Mouse (Mus musculus): ENCODE measurements around the gene Efnb2. TPM values are rescaled to one million over a fixed set of nuclear protein-coding genes. Genes with fewer than 3 reads are reported as not detected.
A peak's percentile ranks its signal among the peaks of the same experiment; 100 is the strongest.

The Efnb2 gene
- polyA plus RNA-seq, 1 experiment from 2014 or later = 30.8 TPM

- no peaks in the 10 kb centered on the region for H3K27me3 ChIP-seq
- CTCF ChIA-PET = interaction anchor here (1.2 to 1.9 kb wide), 4 partner anchors 12 to 369 kb away, joined by 3 to 7 read pairs (median 3); no protein-coding TSS in a partner anchor
- POLR2A ChIA-PET = no interaction called here
- in situ Hi-C loops (cut with MboI; ENCODE audit: low pct_unique_long_range_greater_than_20kb) = no loop called here
- TF ChIP-seq CTCF (IDR thresholded peaks at IDR 0.05) = peak; percentile 6
- peak; percentile 72 for ATAC-seq
- DNase-seq (ENCODE audit: low read depth, low spot score) = no peak
Observed at GRCm38 (mm10) chr8:8644160-8644915, 16.7 kb downstream of the Efnb2 start.

- no peaks in the 10 kb centered on the region for H3K27me3 ChIP-seq
- DNase-seq (ENCODE audit: low read depth, low spot score) = no peak
- CTCF ChIA-PET = no interaction called here
- POLR2A ChIA-PET = no interaction called here
- no peak for ATAC-seq
- in situ Hi-C loops (cut with MboI; ENCODE audit: low pct_unique_long_range_greater_than_20kb) = no loop called here
- TF ChIP-seq CTCF (IDR thresholded peaks at IDR 0.05) = no peak
Observed at GRCm38 (mm10) chr8:8640264-8640588, 20.8 kb downstream of the Efnb2 start.

GRCm38 (mm10) chr8:8639569-8640263 is 21.3 kb downstream of the Efnb2 start:
- no peak for DNase-seq (ENCODE audit: low read depth, low spot score)
- no peak for ATAC-seq
- TF ChIP-seq CTCF (IDR thresholded peaks at IDR 0.05) = no peak
- CTCF ChIA-PET = no interaction called here
- POLR2A ChIA-PET = no interaction called here
- no peaks in the 10 kb centered on the region for H3K27me3 ChIP-seq
- in situ Hi-C loops (cut with MboI; ENCODE audit: low pct_unique_long_range_greater_than_20kb) = no loop called here

GRCm38 (mm10) chr8:8631394-8631793 is 29.6 kb downstream of the Efnb2 start:
- POLR2A ChIA-PET = no interaction called here
- no peak for TF ChIP-seq CTCF (IDR thresholded peaks at IDR 0.05)
- DNase-seq (ENCODE audit: low read depth, low spot score) (no peak), ATAC-seq (no peak)
- no peaks in the 10 kb centered on the region for H3K27me3 ChIP-seq
- in situ Hi-C loops (cut with MboI; ENCODE audit: low pct_unique_long_range_greater_than_20kb) = no loop called here
- CTCF ChIA-PET = no interaction called here

GRCm38 (mm10) chr8:8624017-8624416 is 37.0 kb downstream of the Efnb2 start:
- DNase-seq (ENCODE audit: low read depth, low spot score) (no peak), ATAC-seq (no peak)
- ChIA-PET CTCF (interaction anchor here (1.2 to 1.5 kb wide), 2 partner anchors 11 to 12 kb away, joined by 3 read pairs; no protein-coding TSS in a partner anchor), POLR2A (no interaction called here)
- in situ Hi-C loops (cut with MboI; ENCODE audit: low pct_unique_long_range_greater_than_20kb) = no loop called here
- TF ChIP-seq CTCF (IDR thresholded peaks at IDR 0.05) = no peak
- no peaks in the 10 kb centered on the region for H3K27me3 ChIP-seq

GRCm38 (mm10) chr8:8623486-8623885 is 37.6 kb downstream of the Efnb2 start:
- in situ Hi-C loops (cut with MboI; ENCODE audit: low pct_unique_long_range_greater_than_20kb) = no loop called here
- ChIA-PET POLR2A (no interaction called here), CTCF (interaction anchor here (1.2 kb wide), 1 partner anchor 11 kb away, joined by 3 read pairs; no protein-coding TSS in a partner anchor)
- ATAC-seq (no peak), DNase-seq (ENCODE audit: low read depth, low spot score) (no peak)
- no peaks in the 10 kb centered on the region for H3K27me3 ChIP-seq
- no peak for TF ChIP-seq CTCF (IDR thresholded peaks at IDR 0.05)

- ChIA-PET CTCF (no interaction called here), POLR2A (no interaction called here)
- H3K27me3 ChIP-seq = no peaks in the 10 kb centered on the region
- ATAC-seq = no peak
- no peak for TF ChIP-seq CTCF (IDR thresholded peaks at IDR 0.05)
- DNase-seq (ENCODE audit: low read depth, low spot score) = no peak
- in situ Hi-C loops (cut with MboI; ENCODE audit: low pct_unique_long_range_greater_than_20kb) = no loop called here
Observed at GRCm38 (mm10) chr8:8622476-8622875, 38.6 kb downstream of the Efnb2 start.

- POLR2A ChIA-PET = no interaction called here
- no peak for ATAC-seq
Observed at GRCm38 (mm10) chr8:8622031-8622430, 39.0 kb downstream of the Efnb2 start.

GRCm38 (mm10) chr8:8621236-8621917 is 39.7 kb downstream of the Efnb2 start:
- DNase-seq (ENCODE audit: low read depth, low spot score) = no peak
- CTCF ChIA-PET = no interaction called here
- no peak for ATAC-seq
- no peaks in the 10 kb centered on the region for H3K27me3 ChIP-seq
- in situ Hi-C loops (cut with MboI; ENCODE audit: low pct_unique_long_range_greater_than_20kb) = no loop called here
- no peak for TF ChIP-seq CTCF (IDR thresholded peaks at IDR 0.05)
- POLR2A ChIA-PET = no interaction called here

More at GRCm38 (mm10) chr8:8622031-8622430, 39.0 kb downstream of the Efnb2 start:
- CTCF ChIA-PET = no interaction called here
- no peak for DNase-seq (ENCODE audit: low read depth, low spot score)
- in situ Hi-C loops (cut with MboI; ENCODE audit: low pct_unique_long_range_greater_than_20kb) = no loop called here
- H3K27me3 ChIP-seq = no peaks in the 10 kb centered on the region
- no peak for TF ChIP-seq CTCF (IDR thresholded peaks at IDR 0.05)

GRCm38 (mm10) chr8:8620536-8620935 is 40.5 kb downstream of the Efnb2 start:
- H3K27me3 ChIP-seq = no peaks in the 10 kb centered on the region
- in situ Hi-C loops (cut with MboI; ENCODE audit: low pct_unique_long_range_greater_than_20kb) = no loop called here
- DNase-seq (ENCODE audit: low read depth, low spot score) (no peak), ATAC-seq (no peak)
- CTCF ChIA-PET = no interaction called here
- TF ChIP-seq CTCF (IDR thresholded peaks at IDR 0.05) = no peak
- POLR2A ChIA-PET = no interaction called here

Measured in Patski (cell line).